Mouse (Mus musculus) WW6 (cell line): ENCODE results near the gene Gdap2.

Source experiments
- DNase-seq: peaks from one replicate; pipeline ENCODE4 v3.0.0-alpha.2; 2013; ENCODE audit warnings: low read depth, low spot score

Gdap2 gene

DNA sequence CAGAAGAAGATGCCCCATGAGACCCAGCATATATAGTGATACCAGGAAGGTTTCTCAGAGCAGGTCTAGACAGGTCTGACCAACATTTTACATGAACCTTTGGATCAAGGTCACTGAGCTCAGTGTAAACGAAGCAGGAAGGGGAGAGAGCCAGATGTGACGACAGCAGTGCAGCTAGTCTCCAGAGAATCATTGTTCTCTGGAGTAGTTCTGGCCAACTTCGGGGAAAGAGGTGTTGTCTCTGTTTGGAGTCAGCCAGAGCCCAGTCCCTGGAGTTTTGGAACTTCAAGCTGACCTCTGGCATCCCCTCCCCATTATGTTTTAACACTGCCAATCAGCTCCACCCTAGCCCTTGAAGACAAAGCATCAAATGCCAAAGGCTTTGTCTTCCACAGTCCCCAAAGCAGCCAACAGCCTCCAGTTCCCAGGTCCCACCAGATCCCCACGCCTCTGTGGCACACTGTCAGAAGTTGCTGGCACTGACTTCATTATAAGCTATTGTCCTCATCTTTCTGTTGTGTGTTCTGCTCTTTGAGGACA is 84.2 kb downstream of the Gdap2 start:
- DNase-seq: no peak
